Mouse (Mus musculus): Measurements from ENCODE around the gene Hoxc4. TPM values are rescaled to one million over a fixed set of nuclear protein-coding genes. Genes with fewer than 3 reads are reported as not detected.

The Hoxc4 gene
- polyA plus RNA-seq (2012; rRNA removed; ENCODE audit: low replicate concordance) = 2.0 and 3.9 TPM in 2 replicates

GRCm38 (mm10) chr15:103018636-103019035, at the start of gene Hoxc4:
Hoxc4 (plus strand) TSS chr15:103018934.

GRCm38 (mm10) chr15:102976171-102976570, 42.6 kb upstream of the Hoxc4 start, which contains the start of gene Hoxc9:
Hoxc9 (plus strand) TSS chr15:102976439.

GRCm38 (mm10) chr15:102990461-102991397, 28.0 kb upstream of the Hoxc4 start, which contains the start of gene Hoxc8:
Hoxc8 (plus strand) TSS chr15:102990607.

GRCm38 (mm10) chr15:102997939-102998355, 20.8 kb upstream of the Hoxc4 start, which contains the start of gene Hoxc6:
Hoxc6 (plus strand) TSS chr15:102998257.

Other genes with a start within 250 kb of the Hoxc4 start
- not detected in 2 replicates for gene Hoxc13, start 97.8 kb upstream of the Hoxc4 start, polyA plus RNA-seq (2012; rRNA removed; ENCODE audit: low replicate concordance)
- not detected in 2 replicates for gene Hoxc12, start 82.2 kb upstream of the Hoxc4 start, polyA plus RNA-seq (2012; rRNA removed; ENCODE audit: low replicate concordance)
- 0.89 and 2.2 TPM in 2 replicates for gene Hoxc11, start 64.5 kb upstream of the Hoxc4 start, polyA plus RNA-seq (2012; rRNA removed; ENCODE audit: low replicate concordance)
- gene Hoxc10, start 52.1 kb upstream of the Hoxc4 start, polyA plus RNA-seq (2012; rRNA removed; ENCODE audit: low replicate concordance) = 7.2 and 24.5 TPM in 2 replicates
- gene Hoxc5, start 51.5 kb upstream of the Hoxc4 start, polyA plus RNA-seq (2012; rRNA removed; ENCODE audit: low replicate concordance) = 4.7 and 14.5 TPM in 2 replicates
- 3.5 and 6.2 TPM in 2 replicates for gene Hoxc9, start 42.5 kb upstream of the Hoxc4 start, polyA plus RNA-seq (2012; rRNA removed; ENCODE audit: low replicate concordance)
- 8.0 and 35.1 TPM in 2 replicates for gene Hoxc8, start 28.3 kb upstream of the Hoxc4 start, polyA plus RNA-seq (2012; rRNA removed; ENCODE audit: low replicate concordance)
- 17.5 and 41.7 TPM in 2 replicates for gene Hoxc6, start 20.7 kb upstream of the Hoxc4 start, polyA plus RNA-seq (2012; rRNA removed; ENCODE audit: low replicate concordance)
- gene Smug1, start 148.2 kb downstream of the Hoxc4 start, polyA plus RNA-seq (2012; rRNA removed; ENCODE audit: low replicate concordance) = 18.0 and 24.1 TPM in 2 replicates
- gene Cbx5, start 220.9 kb downstream of the Hoxc4 start, polyA plus RNA-seq (2012; rRNA removed; ENCODE audit: low replicate concordance) = 15.4 and 25.8 TPM in 2 replicates
- 60.9 and 197 TPM in 2 replicates for gene Hnrnpa1, start 221.5 kb downstream of the Hoxc4 start, polyA plus RNA-seq (2012; rRNA removed; ENCODE audit: low replicate concordance)
- 1.7 and 5.1 TPM in 2 replicates for gene Nfe2, start 239.5 kb downstream of the Hoxc4 start, polyA plus RNA-seq (2012; rRNA removed; ENCODE audit: low replicate concordance)